Mouse (Mus musculus) testis, postnatal 14 days (tissue): ENCODE data around the gene Olfr814.
"Not testable (repeated sequence)": the region's sequence is repeated elsewhere in the genome, so short reads cannot be mapped to it uniquely, and the experiment has no call there.

Source experiments
- DNase-seq: peaks from one replicate; pipeline ENCODE4 v3.0.0; 2021; ENCODE audit warnings: low spot score

Gene Olfr814

DNA sequence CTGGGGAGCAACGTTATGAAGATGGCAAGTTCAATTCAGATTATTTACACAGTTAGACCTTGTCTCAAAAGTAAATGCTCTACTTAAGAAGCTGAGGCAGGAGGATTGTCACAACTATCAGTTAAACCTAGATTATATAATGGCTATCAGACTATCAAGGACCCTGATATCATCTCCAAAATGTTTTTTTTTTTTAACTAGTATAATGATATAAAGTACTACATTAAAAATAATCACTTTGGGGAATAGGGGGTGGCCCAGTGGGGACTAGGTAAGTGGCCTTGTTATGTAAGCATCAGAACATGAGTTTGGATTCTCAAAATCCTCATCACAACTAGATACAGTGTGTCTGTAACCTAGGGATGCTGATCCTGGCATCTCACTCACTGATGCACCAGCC lies at the start of gene Olfr814:
Gene Olfr814 (minus strand): TSS at position 101 of the 400 bp plus-strand sequence.
- not testable (repeated sequence) for DNase-seq

DNA sequence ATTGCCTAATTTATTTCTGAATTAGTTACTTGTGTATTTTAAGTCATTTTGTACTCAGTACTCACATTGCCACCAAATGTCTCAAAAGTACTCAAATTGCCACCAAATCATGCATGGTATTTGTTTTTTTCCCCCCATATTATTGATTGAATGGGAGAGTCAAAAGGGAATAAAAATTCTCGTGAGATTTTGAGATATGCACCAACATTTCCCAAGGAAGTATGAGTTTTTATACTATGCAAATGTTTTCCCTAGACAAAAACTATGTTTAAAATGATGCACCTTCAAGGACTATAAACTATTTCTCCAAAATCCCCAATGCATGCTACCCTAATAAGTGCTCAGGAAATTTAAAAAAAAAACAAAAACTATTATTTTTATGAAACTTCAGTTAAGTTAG lies 35.8 kb upstream of the Olfr814 start, which contains the start of gene Olfr816:
Gene Olfr816 (minus strand): TSS at position 101 of the 400 bp plus-strand sequence.
- DNase-seq: no peak

DNA sequence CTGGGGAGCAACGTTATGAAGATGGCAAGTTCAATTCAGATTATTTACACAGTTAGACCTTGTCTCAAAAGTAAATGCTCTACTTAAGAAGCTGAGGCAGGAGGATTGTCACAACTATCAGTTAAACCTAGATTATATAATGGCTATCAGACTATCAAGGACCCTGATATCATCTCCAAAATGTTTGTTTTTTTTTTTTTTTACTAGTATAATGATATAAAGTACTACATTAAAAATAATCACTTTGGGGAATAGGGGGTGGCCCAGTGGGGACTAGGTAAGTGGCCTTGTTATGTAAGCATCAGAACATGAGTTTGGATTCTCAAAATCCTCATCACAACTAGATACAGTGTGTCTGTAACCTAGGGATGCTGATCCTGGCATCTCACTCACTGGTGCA lies 26.1 kb upstream of the Olfr814 start, which contains the start of gene Olfr815:
Gene Olfr815 (minus strand): TSS at position 101 of the 400 bp plus-strand sequence.
- DNase-seq: not testable (repeated sequence)

DNA sequence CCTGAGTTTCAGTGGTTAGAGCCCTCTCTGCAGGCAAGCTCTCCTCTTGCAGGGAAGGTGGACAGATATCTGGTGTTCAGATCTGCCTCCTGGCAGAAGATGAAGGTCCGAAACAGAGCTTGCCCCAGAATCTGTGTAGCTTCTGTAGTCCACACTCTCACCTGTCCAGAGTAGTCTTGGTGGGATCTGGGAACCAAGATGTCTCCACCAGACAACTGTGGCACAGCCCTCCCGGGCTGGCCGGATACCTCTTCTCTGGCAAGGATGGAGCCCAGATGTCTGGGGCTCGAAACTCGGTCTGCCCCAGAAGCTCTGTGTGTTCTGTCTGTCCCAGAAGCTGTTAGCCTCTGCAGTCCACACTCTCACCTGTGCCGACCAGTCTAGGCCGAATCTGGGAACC lies 6.3 kb upstream of the Olfr814 start:
- DNase-seq: no peak

DNA sequence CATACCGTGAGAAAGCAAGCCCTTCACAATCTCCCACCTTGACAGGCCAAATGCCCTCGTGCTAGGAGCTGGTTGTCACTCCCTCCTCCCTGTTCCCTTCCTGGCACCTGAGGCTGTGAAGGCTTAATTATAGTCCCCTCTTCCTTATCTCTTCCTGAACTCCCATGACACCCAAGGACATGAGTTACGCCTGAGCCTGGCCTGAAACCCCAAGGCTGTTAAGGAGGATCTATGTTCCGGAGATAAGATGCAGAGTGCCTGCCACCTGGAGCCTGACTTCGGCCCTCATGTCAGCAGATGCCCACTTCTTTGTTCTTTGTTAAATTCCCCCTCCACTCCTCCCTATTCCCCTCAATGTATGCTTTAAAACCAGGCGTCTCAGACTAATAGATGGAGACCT lies 5.8 kb upstream of the Olfr814 start:
- not testable (repeated sequence) for DNase-seq

DNA sequence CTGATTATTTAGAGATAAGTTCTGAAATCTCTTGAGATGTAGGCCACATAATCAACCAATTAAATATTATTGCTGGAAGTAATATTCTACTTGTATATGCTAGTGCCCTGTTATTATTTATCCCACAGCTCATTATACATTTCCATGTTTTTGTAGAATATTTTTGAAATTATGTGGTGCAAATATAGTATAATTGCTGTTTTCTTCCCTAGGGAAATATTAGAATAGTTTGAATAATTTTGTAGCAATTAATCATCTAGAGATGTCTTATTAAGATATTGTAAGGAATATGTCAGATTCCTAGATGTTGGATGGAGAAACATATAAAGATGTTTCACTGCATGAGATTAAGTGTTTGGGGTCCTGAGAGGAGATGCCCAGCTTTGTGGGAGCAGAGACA lies 24.6 kb downstream of the Olfr814 start, which contains the start of gene Olfr813:
Gene Olfr813 (plus strand): TSS at position 301 of the 400 bp plus-strand sequence.
- no peak for DNase-seq

DNA sequence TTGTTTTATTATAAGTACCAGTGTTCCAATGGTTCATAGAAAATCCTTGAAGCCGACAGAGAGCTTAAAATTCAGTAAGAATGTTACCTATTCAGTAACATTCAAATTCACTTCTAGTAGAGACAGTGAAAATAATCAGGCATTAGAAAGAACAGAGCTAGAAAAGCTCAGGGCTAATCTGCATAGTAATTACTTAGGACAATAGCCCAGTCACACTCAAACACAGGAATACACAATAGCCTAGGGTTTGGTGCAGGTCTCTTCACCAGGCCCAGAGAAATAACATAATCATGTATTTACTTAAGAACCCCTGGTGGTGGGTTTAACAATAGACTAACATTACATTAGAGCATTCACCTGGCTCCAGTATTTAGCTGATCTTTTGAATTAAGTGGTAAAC lies 32.3 kb downstream of the Olfr814 start:
- no peak for DNase-seq

DNA sequence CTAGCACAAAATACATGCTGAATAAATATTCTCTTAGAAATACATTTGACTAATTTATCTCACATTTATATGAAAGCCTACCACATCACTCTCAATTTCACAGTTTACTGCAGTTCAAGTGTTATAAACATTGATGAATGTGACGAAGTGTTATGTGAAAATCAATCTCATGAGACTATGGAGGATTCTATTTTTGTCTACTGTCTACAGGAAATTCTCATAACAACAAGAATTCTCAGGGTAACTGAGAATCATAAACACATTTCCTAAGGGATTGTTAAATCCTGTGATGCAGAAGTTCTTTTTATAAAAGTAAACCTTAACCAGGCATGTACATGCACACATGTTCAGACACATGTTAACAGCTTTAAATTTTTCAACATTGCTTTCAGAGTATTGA lies 33.7 kb downstream of the Olfr814 start, which contains the start of gene Olfr812:
Gene Olfr812 (minus strand): TSS at position 101 of the 400 bp plus-strand sequence.
- no peak for DNase-seq
